Mouse (Mus musculus): ENCODE data around the gene Orc2. TPM values are rescaled to one million over a fixed set of nuclear protein-coding genes. Genes with fewer than 3 reads are reported as not detected.
A peak's percentile ranks its signal among the peaks of the same experiment; 100 is the strongest.

Gene Orc2
- total RNA-seq, 2 experiments from 2014 or later: 10.7 to 11.6 TPM

DNA sequence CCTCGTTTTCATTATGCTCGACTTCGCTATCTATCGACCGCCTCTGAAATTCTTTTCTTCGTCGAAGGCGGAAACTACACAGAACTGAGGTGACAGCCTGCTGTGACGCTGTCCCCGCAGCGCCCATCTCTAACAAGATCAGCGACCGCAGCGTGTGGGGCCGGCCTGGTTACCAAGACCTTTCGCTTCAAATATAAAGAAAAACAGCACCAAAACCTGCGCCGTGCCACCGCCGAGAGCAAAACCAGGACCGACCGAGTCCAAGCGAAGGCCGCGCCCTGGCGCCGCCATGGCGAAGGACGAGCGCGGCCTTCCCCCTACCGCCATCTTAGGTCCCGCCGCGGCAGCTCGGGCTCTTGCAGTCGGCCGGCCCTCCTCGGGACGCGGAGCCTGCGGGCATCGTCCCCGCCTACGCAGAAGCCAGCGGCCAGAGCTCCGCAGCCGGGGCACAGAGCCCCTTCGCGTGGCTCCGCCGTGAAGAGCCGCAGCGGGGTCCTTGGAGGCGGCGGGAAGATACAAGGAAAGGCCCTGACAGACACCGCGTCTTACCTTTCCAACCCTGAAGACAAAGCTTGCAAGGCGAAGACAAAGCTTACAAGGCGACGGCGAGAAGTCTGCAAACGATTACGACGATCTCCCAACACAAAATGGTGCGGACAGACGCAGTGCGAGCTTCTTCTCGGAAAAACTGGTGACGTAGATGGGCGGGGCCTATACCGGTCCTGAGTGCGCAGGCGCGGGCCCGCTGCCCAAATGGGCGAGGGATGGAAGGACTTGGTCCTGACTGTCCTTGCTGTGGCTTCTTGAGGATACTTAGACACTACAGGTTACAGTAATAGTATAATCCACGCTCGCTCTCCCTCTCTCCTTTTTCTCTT is 81.3 kb downstream of the Orc2 start, which contains the start of gene Clk1:
Gene Clk1 (minus strand): TSS at position 696 of the 878 bp plus-strand sequence.
- DNase-seq: peak; percentile 99 to 100

DNA sequence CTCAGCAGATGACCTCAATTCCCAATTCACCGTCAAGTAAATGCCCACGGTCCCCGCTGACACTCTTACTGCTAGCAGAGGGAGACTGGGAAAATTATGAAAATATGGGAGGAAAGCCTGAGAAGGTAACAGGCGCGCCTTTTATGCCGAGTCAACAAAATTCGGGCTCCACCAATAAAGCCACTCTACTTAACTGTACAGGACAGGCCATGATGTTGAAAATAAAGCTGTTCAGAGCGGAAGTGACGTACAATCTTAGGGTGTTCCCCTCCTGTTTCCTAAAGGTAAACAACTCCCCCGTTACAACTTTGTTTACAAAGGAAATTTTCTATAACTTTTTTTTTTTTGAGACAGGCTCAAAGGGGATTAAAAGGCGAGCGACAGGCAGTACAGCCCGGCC is 82.0 kb downstream of the Orc2 start:
- DNase-seq: peak; percentile 69

DNA sequence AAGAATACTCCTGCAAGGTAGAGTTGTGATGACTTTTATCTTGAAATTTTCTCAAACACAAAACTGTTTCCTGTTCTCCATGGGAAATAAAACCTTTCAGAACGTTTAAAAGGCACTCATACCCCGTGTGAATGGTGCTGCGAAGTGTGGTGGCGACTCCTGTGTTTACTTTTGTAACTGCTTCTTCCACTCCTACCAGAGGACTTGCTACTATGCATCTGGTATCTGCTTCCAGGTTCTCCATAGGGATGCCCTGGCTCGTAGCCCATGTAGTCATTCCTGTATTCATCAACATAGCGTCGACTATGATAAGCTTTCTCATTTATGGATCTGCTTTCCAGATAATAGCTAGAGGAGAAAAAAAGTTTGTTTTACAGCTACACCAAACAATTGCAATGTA is 83.9 kb downstream of the Orc2 start:
- DNase-seq: peak in 1 of 2 experiments; percentile 39

DNA sequence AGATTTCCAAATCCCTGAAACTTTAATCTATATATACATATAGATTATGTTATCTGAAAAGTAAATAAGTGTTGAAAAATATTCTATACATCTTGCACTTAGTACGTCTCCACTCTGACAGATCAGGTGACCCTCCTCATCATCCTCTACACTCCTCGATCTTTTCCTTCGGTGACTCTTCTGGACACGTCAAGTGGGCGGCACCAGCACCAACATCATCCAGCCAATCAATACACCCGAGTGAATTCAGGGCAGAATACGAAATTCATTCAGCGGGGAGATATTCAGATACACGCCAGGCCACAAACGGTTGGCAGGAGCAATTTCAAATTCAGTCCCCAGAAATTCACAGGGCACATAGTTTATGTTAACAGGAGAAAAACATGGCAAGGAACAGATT is 84.9 kb downstream of the Orc2 start:
- no peak for DNase-seq

DNA sequence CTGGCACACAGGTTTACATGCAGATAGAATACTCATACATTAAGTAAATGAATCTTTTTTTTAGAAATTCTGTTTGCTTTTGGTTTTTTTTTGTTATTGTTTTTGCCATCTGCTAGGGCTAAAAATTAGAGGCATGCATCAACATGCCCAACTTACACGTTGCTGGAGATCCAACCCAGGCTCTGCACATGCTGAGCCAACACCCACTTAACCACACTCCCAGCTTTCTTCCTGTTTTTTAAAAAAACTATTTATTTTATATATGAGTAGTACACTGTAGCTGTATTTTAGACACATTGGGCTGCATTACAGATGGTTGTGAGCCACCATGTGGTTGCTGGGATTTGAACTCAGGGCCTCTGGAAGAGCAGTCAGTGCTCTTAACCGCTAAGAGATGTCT is 88.9 kb downstream of the Orc2 start:
- DNase-seq: no peak

DNA sequence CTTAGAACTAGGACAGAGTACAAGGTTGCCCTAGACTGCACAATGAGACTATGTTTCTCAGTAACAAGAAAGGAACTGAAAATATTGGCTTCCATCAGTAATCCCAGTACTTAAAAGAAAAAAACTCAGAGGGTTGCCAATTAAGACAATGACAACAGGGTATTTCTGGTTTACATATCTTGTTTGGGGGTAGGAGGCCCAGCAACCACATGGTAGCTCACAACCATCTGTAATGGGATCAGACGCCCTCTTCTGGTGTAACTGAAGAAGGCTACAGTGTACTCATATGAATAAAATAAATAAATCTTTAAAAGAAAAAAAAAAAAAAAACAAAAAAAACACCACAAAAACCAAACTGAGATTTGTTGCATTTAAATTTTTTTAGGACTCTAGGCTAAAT is 89.5 kb downstream of the Orc2 start:
- no peak for DNase-seq

Other genes with a start within 250 kb of the Orc2 start
- under 1 TPM in 1 of 2 experiments, not detected in 1; 0.05 TPM for gene Aox2, start 226.8 kb downstream of the Orc2 start, total RNA-seq (2021)
- 10 to 100 TPM; 66.2 to 70.6 TPM for gene Bzw1, start 112.2 kb downstream of the Orc2 start, total RNA-seq (2021)
- gene Clk1, start 81.0 kb downstream of the Orc2 start, total RNA-seq (2021): 10 to 100 TPM; 43.0 to 61.3 TPM
- 10 to 100 TPM; 10.8 to 13.8 TPM for gene Nif3l1, start 60.0 kb downstream of the Orc2 start, total RNA-seq (2021)
- gene Ppil3, start 59.6 kb downstream of the Orc2 start, total RNA-seq (2021): 10 to 100 TPM; 18.3 to 19.5 TPM
- gene Fam126b, start 81.2 kb upstream of the Orc2 start, total RNA-seq (2021): 10 to 100 TPM; 13.8 to 14.1 TPM
- 100 to 1,000 TPM; 339 to 354 TPM for gene Ndufb3, start 81.3 kb upstream of the Orc2 start, total RNA-seq (2021)
- gene Als2cr12, start 190.9 kb upstream of the Orc2 start, total RNA-seq (2021): not detected
- 10 to 100 TPM; 65.2 to 75.0 TPM for gene Cflar, start 206.4 kb upstream of the Orc2 start, total RNA-seq (2021)